Mouse (Mus musculus) gastrocnemius, postnatal 14 days (tissue): ENCODE measurements around the gene Thada. TPM values are rescaled to one million over a fixed set of nuclear protein-coding genes. Genes with fewer than 3 reads are reported as not detected.
"Not testable (repeated sequence)": the region's sequence is repeated elsewhere in the genome, so short reads cannot be mapped to it uniquely, and the experiment has no call there.

Source experiments
- DNase-seq: peaks from one replicate; pipeline ENCODE4 v3.0.0; 2021; ENCODE audit warnings: mixed read lengths
- intact Hi-C: fragments of 180-260 bp; cut with DNase I; formaldehyde crosslinking; loops from one replicate; pipeline ENCODE4 v1.15.1; 2025; ENCODE audit warnings: low total_unique reads
- total RNA-seq, 2 experiments: library from RNA; stranded (reverse); gene quantifications; 2 replicates each; pipeline ENCODE4 v1.2.3; 2021

Gene Thada
- total RNA-seq, 2 experiments from 2014 or later: 5.1 to 5.5 TPM

GRCm38 (mm10) chr17:84206239-84206638, 259.8 kb downstream of the Thada start:
- intact Hi-C loops: no loop called here
- no peak for DNase-seq

- no peak for DNase-seq
- intact Hi-C loops: no loop called here
These were observed 261.0 kb downstream of the Thada start for GRCm38 (mm10) chr17:84204962-84205361.

- no peak for DNase-seq
- intact Hi-C loops: no loop called here
These were observed 262.7 kb downstream of the Thada start for GRCm38 (mm10) chr17:84203340-84203739.

- no peak for DNase-seq
- intact Hi-C loops: no loop called here
These were observed 264.8 kb downstream of the Thada start for GRCm38 (mm10) chr17:84201183-84201582.

- intact Hi-C loops: loop anchor here (10.0 kb wide), 1 partner anchor 187 kb away; no protein-coding TSS in a partner anchor
- DNase-seq: no peak
These were observed 268.1 kb downstream of the Thada start for GRCm38 (mm10) chr17:84197912-84198344.

- no peak for DNase-seq
- intact Hi-C loops: loop anchor here (10.0 kb wide), 1 partner anchor 188 kb away; no protein-coding TSS in a partner anchor
These were observed 269.7 kb downstream of the Thada start for GRCm38 (mm10) chr17:84196329-84196728.

GRCm38 (mm10) chr17:84195835-84196234, 270.2 kb downstream of the Thada start:
- intact Hi-C loops: loop anchor here (10.0 kb wide), 1 partner anchor 189 kb away; no protein-coding TSS in a partner anchor
- no peak for DNase-seq

GRCm38 (mm10) chr17:84195003-84195395, 271.0 kb downstream of the Thada start:
- no peak for DNase-seq

GRCm38 (mm10) chr17:84194282-84195002, 271.6 kb downstream of the Thada start:
- no peak for DNase-seq
- intact Hi-C loops: loop anchor here (5.0 to 10.0 kb wide), 3 partner anchors 167 to 292 kb away; no protein-coding TSS in a partner anchor

More at GRCm38 (mm10) chr17:84195003-84195395, 271.0 kb downstream of the Thada start:
- intact Hi-C loops: loop anchor here (10.0 kb wide), 1 partner anchor 190 kb away; no protein-coding TSS in a partner anchor

GRCm38 (mm10) chr17:84193411-84193810, 272.6 kb downstream of the Thada start:
- intact Hi-C loops: loop anchor here (5.0 to 10.0 kb wide), 3 partner anchors 166 to 291 kb away; no protein-coding TSS in a partner anchor

GRCm38 (mm10) chr17:84191946-84192345, 274.1 kb downstream of the Thada start:
- intact Hi-C loops: loop anchor here (5.0 to 10.0 kb wide), 3 partner anchors 165 to 290 kb away; no protein-coding TSS in a partner anchor
- DNase-seq: no peak

More at GRCm38 (mm10) chr17:84193411-84193810, 272.6 kb downstream of the Thada start:
- no peak for DNase-seq

GRCm38 (mm10) chr17:84190885-84191284, 275.1 kb downstream of the Thada start:
- intact Hi-C loops: loop anchor here (5.0 to 10.0 kb wide), 3 partner anchors 164 to 289 kb away; no protein-coding TSS in a partner anchor

GRCm38 (mm10) chr17:84189127-84189854, 276.7 kb downstream of the Thada start:
- intact Hi-C loops: no loop called here
- DNase-seq: no peak

More at GRCm38 (mm10) chr17:84190885-84191284, 275.1 kb downstream of the Thada start:
- DNase-seq: peak; percentile 82

- intact Hi-C loops: no loop called here
- DNase-seq: peak; percentile 93
These were observed 277.5 kb downstream of the Thada start for GRCm38 (mm10) chr17:84188374-84188961.

- peak; percentile 97 for DNase-seq
- intact Hi-C loops: no loop called here
These were observed 278.2 kb downstream of the Thada start, which contains the start of gene Zfp36l2 for GRCm38 (mm10) chr17:84187727-84188373. Zfp36l2 (minus strand) TSS chr17:84187947.

GRCm38 (mm10) chr17:84187264-84187663, 278.7 kb downstream of the Thada start:
- DNase-seq, intact Hi-C loops: not testable (repeated sequence)

- DNase-seq: peak; percentile 56
- intact Hi-C loops: no loop called here
These were observed 279.4 kb downstream of the Thada start for GRCm38 (mm10) chr17:84186451-84187202.
